Mouse (Mus musculus) CH12.LX (cell line): ENCODE data around the gene Rae1. TPM values are rescaled to one million over a fixed set of nuclear protein-coding genes. Genes with fewer than 3 reads are reported as not detected.

Experiments used
- DNase-seq: peaks from one replicate; pipeline ENCODE4 v3.0.0-alpha.2; 2013; ENCODE audit errors: extremely low read depth
- H3K27ac ChIP-seq: 2 replicates; pipeline ENCODE4 v1.5.1; 2012; ENCODE audit warnings: low read depth, mild to moderate bottlenecking, control low read depth, moderate library complexity; ENCODE audit not compliant: insufficient read depth
- H3K27me3 ChIP-seq: replicated peaks from 2 replicates; pipeline ENCODE3; 2012; ENCODE audit warnings: inconsistent platforms
- H3K36me3 ChIP-seq, 2 experiments: replicated peaks in 1 of 2; 2 replicates each; pipeline versions ENCODE3 to v1.6.1; 2012; ENCODE audit warnings: inconsistent platforms in 1 of 2, low read length in 1 of 2, mild to moderate bottlenecking in 1 of 2, mixed read lengths in 1 of 2, moderate library complexity in 1 of 2; ENCODE audit not compliant: control insufficient read depth in 1 of 2, insufficient read depth in 1 of 2
- H3K4me1 ChIP-seq, 2 experiments: 2 replicates each; pipeline ENCODE4 v1.6.1; 2012; ENCODE audit warnings: inconsistent platforms in 1 of 2, moderate library complexity in 1 of 2; ENCODE audit not compliant: insufficient read depth in 2 of 2, control insufficient read depth in 1 of 2
- H3K4me2 ChIP-seq: 2 replicates; pipeline ENCODE4 v1.6.1; 2012; ENCODE audit warnings: low read depth, mild to moderate bottlenecking, control low read depth; ENCODE audit not compliant: poor library complexity, insufficient read depth, severe bottlenecking
- H3K4me3 ChIP-seq, 3 experiments: fragments of 150-350 bp in 1 of 3; sonication (generic) in 1 of 3; replicated peaks in 1 of 3; 2 replicates each; pipeline versions ENCODE3 to v1.5.1; 2011 to 2012; ENCODE audit warnings: low read depth in 2 of 3, low read length in 2 of 3, mild to moderate bottlenecking in 2 of 3, moderate library complexity in 2 of 3, control low read depth in 1 of 3, improper control_type of control experiment in 1 of 3, inconsistent platforms in 1 of 3, mixed read lengths in 1 of 3; ENCODE audit not compliant: poor library complexity in 1 of 3
- H3K79me2 ChIP-seq: replicated peaks from 2 replicates; pipeline ENCODE4 v1.6.1; 2012; ENCODE audit warnings: mild to moderate bottlenecking, moderate library complexity; ENCODE audit not compliant: control insufficient read depth, poor library complexity, insufficient read depth, severe bottlenecking; ENCODE audit errors: extremely low read depth
- H3K9ac ChIP-seq: 2 replicates; pipeline ENCODE4 v1.6.1; 2012; ENCODE audit warnings: low read depth, mild to moderate bottlenecking, control low read depth, moderate library complexity; ENCODE audit not compliant: insufficient read depth
- H3K9me3 ChIP-seq: replicated peaks from 2 replicates; pipeline ENCODE3; 2012; ENCODE audit warnings: low read length, inconsistent platforms, mixed read lengths
- BHLHE40 ChIP-seq: IDR thresholded peaks from 2 replicates; pipeline ENCODE4 v1.6.1; 2011; ENCODE audit warnings: mild to moderate bottlenecking, low read depth, low read length, improper control_type of control experiment
- CHD1 ChIP-seq: IDR thresholded peaks from 2 replicates; pipeline ENCODE4 v1.6.1; 2012; ENCODE audit warnings: low read depth, low read length, improper control_type of control experiment, inconsistent platforms
- CHD2 ChIP-seq: IDR thresholded peaks from 2 replicates; pipeline ENCODE4 v1.6.1; 2011; ENCODE audit warnings: low read length, improper control_type of control experiment
- E2F4 ChIP-seq: IDR thresholded peaks from 2 replicates; pipeline ENCODE4 v1.6.1; 2011; ENCODE audit warnings: low read depth, low read length, improper control_type of control experiment; ENCODE audit not compliant: insufficient replicate concordance
- ETS1 ChIP-seq: conservative IDR thresholded peaks from 2 replicates; pipeline ENCODE4 v1.6.1; 2012; ENCODE audit warnings: low read depth, mild to moderate bottlenecking, inconsistent platforms, low read length, improper control_type of control experiment, moderate library complexity
- HCFC1 ChIP-seq: IDR thresholded peaks from 2 replicates; pipeline ENCODE4 v1.6.1; 2012; ENCODE audit warnings: low read depth, mild to moderate bottlenecking, inconsistent platforms, low read length, improper control_type of control experiment
- IRF4 ChIP-seq: IDR thresholded peaks from 2 replicates; pipeline ENCODE4 v1.6.1; 2014; ENCODE audit warnings: low read depth, mild to moderate bottlenecking, inconsistent platforms, low read length, improper control_type of control experiment
- JUN ChIP-seq: IDR thresholded peaks from 2 replicates; pipeline ENCODE4 v1.6.1; 2011; ENCODE audit warnings: low read depth, mild to moderate bottlenecking, low read length, improper control_type of control experiment, moderate library complexity; ENCODE audit not compliant: insufficient read depth
- KAT2A ChIP-seq: IDR thresholded peaks from 2 replicates; pipeline ENCODE4 v1.6.1; 2012; ENCODE audit warnings: low read length, improper control_type of control experiment, inconsistent platforms; ENCODE audit not compliant: insufficient replicate concordance
- MAFK ChIP-seq: IDR thresholded peaks from 2 replicates; pipeline ENCODE4 v1.6.1; 2011; ENCODE audit warnings: low read length, improper control_type of control experiment; ENCODE audit not compliant: insufficient replicate concordance
- MAZ ChIP-seq: IDR thresholded peaks from 2 replicates; pipeline ENCODE4 v1.6.1; 2012; ENCODE audit warnings: low read depth, mild to moderate bottlenecking, inconsistent platforms, low read length, improper control_type of control experiment, moderate library complexity
- MYC ChIP-seq: IDR thresholded peaks from 2 replicates; pipeline ENCODE4 v1.6.1; 2011; ENCODE audit warnings: low read depth, mild to moderate bottlenecking, improper control_type of control experiment, low read length
- NELFE ChIP-seq: IDR thresholded peaks from 2 replicates; pipeline ENCODE4 v1.6.1; 2011; ENCODE audit warnings: low read depth, low read length, improper control_type of control experiment
- PAX5 ChIP-seq: IDR thresholded peaks from 2 replicates; pipeline ENCODE4 v1.6.1; 2012; ENCODE audit warnings: low read length, inconsistent platforms, mixed read lengths
- POLR2A ChIP-seq: IDR thresholded peaks from 2 replicates; pipeline ENCODE4 v1.6.1; 2011; ENCODE audit warnings: low read depth, mild to moderate bottlenecking, improper control_type of control experiment, low read length
- RAD21 ChIP-seq: IDR thresholded peaks from 2 replicates; pipeline ENCODE4 v1.6.1; 2011; ENCODE audit warnings: low read depth, mild to moderate bottlenecking, low read length, improper control_type of control experiment, moderate library complexity
- RCOR1 ChIP-seq: conservative IDR thresholded peaks from 2 replicates; pipeline ENCODE4 v1.6.1; 2012; ENCODE audit warnings: low read depth, mild to moderate bottlenecking, inconsistent platforms, low read length, improper control_type of control experiment
- SIN3A ChIP-seq: IDR thresholded peaks from 2 replicates; pipeline ENCODE4 v1.6.1; 2012; ENCODE audit warnings: low read length, improper control_type of control experiment, inconsistent platforms
- SMC3 ChIP-seq: IDR thresholded peaks from 2 replicates; pipeline ENCODE4 v1.6.1; 2011; ENCODE audit warnings: low read depth, low read length, improper control_type of control experiment
- TBP ChIP-seq: conservative IDR thresholded peaks from 2 replicates; pipeline ENCODE4 v1.6.1; 2011; ENCODE audit warnings: low read depth, low read length, improper control_type of control experiment
- USF1 ChIP-seq: IDR thresholded peaks from 2 replicates; pipeline ENCODE4 v1.6.1; 2014; ENCODE audit warnings: low read depth, mild to moderate bottlenecking, inconsistent platforms, low read length, improper control_type of control experiment
- ZC3H11A ChIP-seq: IDR thresholded peaks from 2 replicates; pipeline ENCODE4 v1.6.1; 2012; ENCODE audit warnings: low read depth, mild to moderate bottlenecking, inconsistent platforms, low read length, improper control_type of control experiment
- ZKSCAN1 ChIP-seq: IDR thresholded peaks from 2 replicates; pipeline ENCODE4 v1.6.1; 2012; ENCODE audit warnings: low read depth, inconsistent platforms, low read length, improper control_type of control experiment, borderline replicate concordance
- ZMIZ1 ChIP-seq: IDR thresholded peaks from 2 replicates; pipeline ENCODE4 v1.6.1; 2012; ENCODE audit warnings: low read depth, mild to moderate bottlenecking, inconsistent platforms, low read length, improper control_type of control experiment
- ZNF384 ChIP-seq: IDR thresholded peaks from 2 replicates; pipeline ENCODE4 v1.6.1; 2012; ENCODE audit warnings: low read depth, low read length, improper control_type of control experiment, inconsistent platforms
- dilution Hi-C: fragments of 300-500 bp; cut with MboI; formaldehyde crosslinking; loops from 2 replicates; pipeline ENCODE4 v1.14.3; 2020; ENCODE audit warnings: low sequenced_read_pairs; ENCODE audit not compliant: extremely low pct_unique_long_range_greater_than_20kb, extremely low pct_ligation_motif_present
- in situ Hi-C: fragments of 300-500 bp; cut with MboI; formaldehyde crosslinking; loops from 3 replicates; pipeline ENCODE4 v1.14.3; 2019; ENCODE audit warnings: low sequenced_read_pairs, low pct_ligation_motif_present, low pct_unique_long_range_greater_than_20kb, mixed read lengths
- polyA plus RNA-seq: library from polyadenylated mRNA; unstranded; fragments of >175 nt; gene quantifications from 2 replicates; pipeline ENCODE4 v1.2.1, GENCODE M21; 2012; ENCODE audit warnings: low read depth; ENCODE audit not compliant: insufficient read length
- total RNA-seq, 2 experiments: library from RNA; depleted of rRNA; stranded (reverse); fragments of 300-350 nt in 1 of 2; fragments of >200 nt in 1 of 2; gene quantifications; 2 replicates each; pipeline ENCODE4 v1.2.3; 2012 to 2014

Rae1 gene
- total and polyA plus RNA-seq, 3 experiments = 86.3 to 114 (median 95.0) TPM

GRCm38 (mm10) chr2:173063219-173063618 lies 63.3 kb downstream of the Rae1 start:
- H3K4me2 ChIP-seq = no peak overlapping the region
- peaks cover 0 to 7% of the 10 kb centered on the region in 2 experiments for H3K36me3 ChIP-seq
- in situ Hi-C loops = no loop called here
- no peak overlapping the region for H3K27ac ChIP-seq
- H3K9me3 ChIP-seq = no peaks in the 10 kb centered on the region
- TF ChIP-seq USF1 = no peak
- TF ChIP-seq RCOR1 = no peak
- TF ChIP-seq IRF4 = no peak
- TF ChIP-seq BHLHE40 = no peak
- no peak for TF ChIP-seq ZMIZ1
- no peak for TF ChIP-seq ETS1
- no peak for TF ChIP-seq SMC3
- no peak for TF ChIP-seq POLR2A
- no peak for TF ChIP-seq ZKSCAN1
- TF ChIP-seq E2F4 = no peak
- no peak for TF ChIP-seq KAT2A
- TF ChIP-seq MYC = no peak
- DNase-seq = no peak
- peaks cover 24 to 35% of the 10 kb centered on the region in 2 experiments for H3K4me1 ChIP-seq
- no peak overlapping the region for H3K4me3 ChIP-seq
- dilution Hi-C loops = no loop called here
- H3K79me2 ChIP-seq = no peaks in the 10 kb centered on the region
- no peak overlapping the region for H3K9ac ChIP-seq
- H3K27me3 ChIP-seq = no peaks in the 10 kb centered on the region

DNA sequence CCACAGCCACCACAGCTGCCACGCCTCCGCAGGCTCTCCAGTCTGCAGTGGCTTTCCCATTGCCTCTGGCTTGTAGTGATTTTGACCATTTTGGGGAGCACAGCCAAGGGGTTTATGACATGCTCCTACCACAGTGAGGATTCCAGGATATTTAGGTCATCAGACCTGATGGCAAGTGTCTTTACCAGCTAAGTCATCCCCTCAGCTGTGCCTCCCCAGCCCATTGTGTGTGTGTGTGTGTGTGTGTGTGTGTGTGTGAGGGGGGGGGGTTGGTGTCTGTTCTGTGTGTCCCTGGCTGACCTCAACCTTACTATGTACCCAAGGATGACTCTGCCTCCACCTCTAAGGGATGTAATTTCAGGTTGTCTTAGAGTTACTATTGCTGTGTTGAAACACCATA lies 64.9 kb downstream of the Rae1 start:
- Histone ChIP-seq H3K4me1 (peaks cover 24 to 31% of the 10 kb centered on the region in 2 experiments), H3K4me3 (no peak overlapping the region), H3K9me3 (no peaks in the 10 kb centered on the region), H3K9ac (no peak overlapping the region), H3K79me2 (no peaks in the 10 kb centered on the region), H3K4me2 (no peak overlapping the region), H3K27ac (no peak overlapping the region), H3K27me3 (no peaks in the 10 kb centered on the region), H3K36me3 (peaks cover 0 to 7% of the 10 kb centered on the region in 2 experiments)
- TF ChIP-seq ZNF384 = no peak
- no peak for TF ChIP-seq RAD21
- TF ChIP-seq USF1 = no peak
- TF ChIP-seq HCFC1 = no peak
- no peak for TF ChIP-seq BHLHE40
- no peak for TF ChIP-seq CHD2
- no peak for TF ChIP-seq IRF4
- TF ChIP-seq MAZ = no peak
- no peak for TF ChIP-seq TBP
- TF ChIP-seq NELFE = no peak
- TF ChIP-seq KAT2A = no peak
- no peak for TF ChIP-seq SIN3A
- no peak for TF ChIP-seq CHD1
- TF ChIP-seq ZC3H11A = no peak
- TF ChIP-seq POLR2A = no peak
- TF ChIP-seq MAFK = no peak
- no peak for TF ChIP-seq PAX5
- TF ChIP-seq ETS1 = no peak
- TF ChIP-seq JUN = no peak
- in situ Hi-C loops (no loop called here), dilution Hi-C loops (no loop called here)
- no peak for DNase-seq
